Mouse (Mus musculus) thymus, adult 2 months (tissue): ENCODE data around the gene Iglon5.

ENCODE experiments used
- CTCF ChIP-seq: fragments of 200-500 bp; IDR thresholded peaks from 2 replicates; pipeline ENCODE4 v1.5.1; 2012; ENCODE audit warnings: mild to moderate bottlenecking, control low read depth, low read length, moderate library complexity, borderline replicate concordance; ENCODE audit not compliant: control insufficient read depth, poor library complexity, insufficient read depth; ENCODE audit errors: extremely low read depth
- POLR2A ChIP-seq: fragments of 200-500 bp; IDR thresholded peaks from 2 replicates; pipeline ENCODE4 v1.6.1; 2012; ENCODE audit warnings: mild to moderate bottlenecking, low read length, control low read depth, moderate library complexity; ENCODE audit not compliant: control insufficient read depth, poor library complexity, insufficient read depth; ENCODE audit errors: extremely low read depth

- TF ChIP-seq CTCF (no peak), POLR2A (no peak)
Measured at GRCm38 (mm10) chr7:43490861-43491260, 986 bp upstream of the Iglon5 start.
